Mouse (Mus musculus) liver, embryonic 14.5 days (tissue): ENCODE measurements around the gene Tcea3. TPM values are rescaled to one million over a fixed set of nuclear protein-coding genes. Genes with fewer than 3 reads are reported as not detected.
A peak's percentile ranks its signal among the peaks of the same experiment; 100 is the strongest.

Experiments used
- ATAC-seq: fragments of 200-750 bp; cut with Nextera tagmentation; 2 replicates; pipeline ENCODE4 v1.8.0; 2017; ENCODE audit warnings: moderate number of reproducible peaks, mild to moderate bottlenecking, moderate library complexity; ENCODE audit not compliant: insufficient read depth
- DNase-seq, 3 experiments: peaks; one replicate each; pipeline ENCODE4 v3.0.0-alpha.2; 2012 to 2013; ENCODE audit warnings: low read depth in 3 of 3, low spot score in 3 of 3
- H3K27ac ChIP-seq: fragments of 300-500 bp; sonication (generic); 2 replicates; pipeline ENCODE4 v1.5.1; 2014; ENCODE audit warnings: moderate library complexity, mild to moderate bottlenecking, control low read depth, inconsistent platforms
- H3K27me3 ChIP-seq: fragments of 300-500 bp; sonication (generic); 2 replicates; pipeline ENCODE4 v1.6.1; 2014; ENCODE audit warnings: mild to moderate bottlenecking, low read length, moderate library complexity; ENCODE audit not compliant: control insufficient read depth, insufficient read depth
- H3K36me3 ChIP-seq: fragments of 300-500 bp; sonication (generic); replicated peaks from 2 replicates; pipeline ENCODE4 v1.6.1; 2014; ENCODE audit warnings: low read depth; ENCODE audit not compliant: control insufficient read depth, insufficient read depth
- H3K4me1 ChIP-seq, 2 experiments: fragments of 200-500 bp in 1 of 2; fragments of 300-500 bp in 1 of 2; sonication (generic) in 1 of 2; replicated peaks; 2 replicates each; pipeline ENCODE4 v1.6.1; 2012 to 2014; ENCODE audit warnings: antibody characterized with exemption in 1 of 2, inconsistent platforms in 1 of 2, low read length in 1 of 2; ENCODE audit not compliant: control insufficient read depth in 2 of 2, insufficient read depth in 2 of 2
- H3K4me2 ChIP-seq: fragments of 300-500 bp; sonication (generic); 2 replicates; pipeline ENCODE4 v1.6.1; 2014; ENCODE audit warnings: low read depth, mild to moderate bottlenecking, control low read depth, moderate library complexity
- H3K4me3 ChIP-seq, 2 experiments: fragments of 200-500 bp in 1 of 2; fragments of 300-500 bp in 1 of 2; sonication (generic) in 1 of 2; 2 replicates each; pipeline ENCODE4 v1.5.1; 2012 to 2014; ENCODE audit warnings: low read depth in 2 of 2, low read length in 2 of 2, mild to moderate bottlenecking in 2 of 2, control low read depth in 1 of 2, inconsistent platforms in 1 of 2, moderate library complexity in 1 of 2; ENCODE audit not compliant: insufficient read depth in 1 of 2
- H3K9ac ChIP-seq: fragments of 300-500 bp; sonication (generic); replicated peaks from 2 replicates; pipeline ENCODE4 v1.6.1; 2014; ENCODE audit warnings: mild to moderate bottlenecking, control low read depth, moderate library complexity
- H3K9me3 ChIP-seq: fragments of 300-500 bp; sonication (generic); 2 replicates; pipeline ENCODE4 v1.6.1; 2016; ENCODE audit warnings: low read length, mixed read lengths; ENCODE audit not compliant: control insufficient read depth
- CTCF ChIP-seq: IDR thresholded peaks from 2 replicates; pipeline ENCODE4 v1.5.1; 2016; ENCODE audit warnings: antibody characterized with exemption, low read depth, control low read depth
- EP300 ChIP-seq: IDR thresholded peaks from 2 replicates; pipeline ENCODE4 v1.6.1; 2016; ENCODE audit warnings: antibody characterized with exemption, low read depth
- WGBS: fragments of 180-500 bp; shearing (Covaris S2); extraction: QIAGEN DNeasy Blood & Tissue Kit; methylation state at CpG from one replicate; pipeline ENCODE4 v1.1.7; 2014; ENCODE audit not compliant: insufficient replicate concordance; 5-methylcytosine and 5-hydroxymethylcytosine counted together
- polyA plus RNA-seq, 2 experiments: library from polyadenylated mRNA; depleted of rRNA in 1 of 2; stranded (reverse) in 1 of 2; unstranded in 1 of 2; fragments of >200 nt; fragmentation: Nextera tagmentation in 1 of 2; extraction: Ambion mirVana in 1 of 2; gene quantifications; 2 replicates each; pipeline versions ENCODE4 v1.2.1 to v1.2.3; 2012 to 2014

Tcea3 gene
- polyA plus RNA-seq, 2 experiments: 4.8 to 12.4 TPM

GRCm38 (mm10) chr4:136302462-136302861, 54.9 kb downstream of the Tcea3 start:
- WGBS: 39% methylated on average over 4 of the region's 4 CpGs
- Histone ChIP-seq H3K27me3 (peaks cover 2% of the 10 kb centered on the region; the same call in 1 of the 2 replicates), H3K27ac (no peak overlapping the region), H3K9me3 (no peaks in the 10 kb centered on the region), H3K4me3 (no peak overlapping the region), H3K36me3 (no peaks in the 10 kb centered on the region), H3K9ac (no peak overlapping the region), H3K4me1 (peaks cover 0 to 4% of the 10 kb centered on the region in 2 experiments; a peak in 1 of 4 replicates), H3K4me2 (no peak overlapping the region)
- no peak for ATAC-seq
- DNase-seq: no peak
- no peak for TF ChIP-seq EP300
- TF ChIP-seq CTCF: no peak

GRCm38 (mm10) chr4:136304181-136304580, 56.7 kb downstream of the Tcea3 start:
- Histone ChIP-seq H3K36me3 (no peaks in the 10 kb centered on the region), H3K9ac (no peak overlapping the region), H3K4me3 (no peak overlapping the region), H3K4me1 (peaks cover 3 to 6% of the 10 kb centered on the region in 2 experiments), H3K27me3 (peaks cover under 1% of the 10 kb centered on the region; the same call in 1 of the 2 replicates), H3K9me3 (no peaks in the 10 kb centered on the region), H3K27ac (no peak overlapping the region), H3K4me2 (no peak overlapping the region)
- ATAC-seq: no peak
- TF ChIP-seq CTCF: no peak
- no peak for TF ChIP-seq EP300
- no peak for DNase-seq
- WGBS: 43% methylated on average over 2 of the region's 2 CpGs

GRCm38 (mm10) chr4:136308355-136308754, 60.8 kb downstream of the Tcea3 start:
- DNase-seq (no peak), ATAC-seq (no peak)
- H3K36me3 ChIP-seq: no peaks in the 10 kb centered on the region
- H3K9me3 ChIP-seq: no peaks in the 10 kb centered on the region
- H3K4me2 ChIP-seq: no peak overlapping the region
- no peak overlapping the region for H3K27ac ChIP-seq
- H3K27me3 ChIP-seq: no peaks in the 10 kb centered on the region
- no peak overlapping the region for H3K9ac ChIP-seq
- WGBS: 64% methylated on average over 2 of the region's 2 CpGs
- H3K4me1 ChIP-seq: peaks cover 5 to 16% of the 10 kb centered on the region in 2 experiments
- no peak overlapping the region for H3K4me3 ChIP-seq
- TF ChIP-seq EP300: no peak
- TF ChIP-seq CTCF: no peak

- peak overlapping the region; percentile 74 for H3K9ac ChIP-seq
- DNase-seq: peak; percentile 71 to 81 (median 74)
- peak overlapping the region; percentile 79 to 87 for H3K4me3 ChIP-seq
- H3K27ac ChIP-seq: peak overlapping the region; percentile 86
- no peaks in the 10 kb centered on the region for H3K9me3 ChIP-seq
- H3K4me1 ChIP-seq: peaks cover 5 to 16% of the 10 kb centered on the region in 2 experiments
- peak overlapping the region; percentile 91 for H3K4me2 ChIP-seq
- no peaks in the 10 kb centered on the region; the same call in 1 of the 2 replicates for H3K36me3 ChIP-seq
- ATAC-seq: peak; percentile 42
- WGBS: under 1% methylated on average over 11 of the region's 11 CpGs
- TF ChIP-seq EP300 (no peak), CTCF (0 out of 2 replicates have a peak, but pooled peaks have one; percentile 6)
- no peaks in the 10 kb centered on the region for H3K27me3 ChIP-seq
Observed at GRCm38 (mm10) chr4:136309780-136310179, 62.3 kb downstream of the Tcea3 start.

- H3K27ac ChIP-seq: peak within 1 kb of the TSS; percentile 86
- under 1% methylated on average over 62 of the region's 65 CpGs for WGBS
- peak within 1 kb of the TSS; percentile 94 for H3K9ac ChIP-seq
- DNase-seq (peak; percentile 96 to 97 (median 97)), ATAC-seq (peak; percentile 93)
- no peaks in the 10 kb centered on the region for H3K27me3 ChIP-seq
- H3K4me2 ChIP-seq: peak within 1 kb of the TSS; percentile 91
- H3K4me3 ChIP-seq: peak within 1 kb of the TSS; percentile 87 to 97
- peaks cover 3% of the 10 kb centered on the region; the same call in 1 of the 2 replicates for H3K36me3 ChIP-seq
- peaks cover 5 to 16% of the 10 kb centered on the region in 2 experiments for H3K4me1 ChIP-seq
- H3K9me3 ChIP-seq: no peaks in the 10 kb centered on the region
- TF ChIP-seq CTCF: no peak
- no peak; the same call in 1 of the 2 replicates for TF ChIP-seq EP300
Observed at GRCm38 (mm10) chr4:136310229-136311041, 62.9 kb downstream of the Tcea3 start, which contains the start of gene Hnrnpr. Hnrnpr (plus strand) TSS chr4:136310942.
